Mouse (Mus musculus) MEL (cell line): Measurements from ENCODE around the gene Golm1. TPM values are rescaled to one million over a fixed set of nuclear protein-coding genes. Genes with fewer than 3 reads are reported as not detected.

Experiments used
- DNase-seq: peaks from one replicate; pipeline ENCODE4 v3.0.0; 2011; ENCODE audit warnings: low read depth, low spot score
- H3K27ac ChIP-seq: 2 replicates; pipeline ENCODE4 v1.5.1; 2012; ENCODE audit warnings: low read depth, mild to moderate bottlenecking, control low read depth, low read length, moderate library complexity; ENCODE audit not compliant: control insufficient read depth
- H3K27me3 ChIP-seq, 2 experiments: fragments of 150-350 bp in 1 of 2; sonication (generic) in 1 of 2; 2 replicates each; pipeline ENCODE4 v1.6.1; 2012; ENCODE audit warnings: low read length in 2 of 2, mild to moderate bottlenecking in 2 of 2, improper control_type of control experiment in 1 of 2, moderate library complexity in 1 of 2; ENCODE audit not compliant: insufficient read depth in 2 of 2, control insufficient read depth in 1 of 2
- H3K36me3 ChIP-seq, 2 experiments: 2 replicates each; pipeline ENCODE4 v1.6.1; 2012 to 2014; ENCODE audit warnings: low read length in 2 of 2, improper control_type of control experiment in 1 of 2, inconsistent platforms in 1 of 2, mild to moderate bottlenecking in 1 of 2; ENCODE audit not compliant: insufficient read depth in 2 of 2, control insufficient read depth in 1 of 2
- H3K4me1 ChIP-seq, 2 experiments: fragments of 150-350 bp in 1 of 2; sonication (generic) in 1 of 2; 2 replicates each; pipeline ENCODE4 v1.6.1; 2012; ENCODE audit warnings: low read length in 2 of 2, improper control_type of control experiment in 1 of 2, mild to moderate bottlenecking in 1 of 2; ENCODE audit not compliant: insufficient read depth in 2 of 2, control insufficient read depth in 1 of 2
- H3K4me3 ChIP-seq, 2 experiments: fragments of 150-350 bp in 1 of 2; sonication (generic) in 1 of 2; 2 replicates each; pipeline ENCODE4 v1.5.1; 2012; ENCODE audit warnings: low read depth in 2 of 2, low read length in 2 of 2, mild to moderate bottlenecking in 2 of 2, moderate library complexity in 2 of 2, control low read depth in 1 of 2, improper control_type of control experiment in 1 of 2; ENCODE audit not compliant: control insufficient read depth in 1 of 2, insufficient read depth in 1 of 2
- H3K79me2 ChIP-seq: 2 replicates; pipeline ENCODE4 v1.6.1; 2012; ENCODE audit warnings: mild to moderate bottlenecking, low read length, moderate library complexity; ENCODE audit not compliant: control insufficient read depth, poor library complexity, insufficient read depth
- H3K9ac ChIP-seq: 2 replicates; pipeline ENCODE4 v1.6.1; 2012; ENCODE audit warnings: low read depth, mild to moderate bottlenecking, control low read depth, low read length, moderate library complexity; ENCODE audit not compliant: control insufficient read depth, poor library complexity, severe bottlenecking
- H3K9me3 ChIP-seq: fragments of 150-350 bp; sonication (generic); replicated peaks from 2 replicates; pipeline ENCODE4 v1.6.1; 2012; ENCODE audit warnings: mild to moderate bottlenecking, low read length, improper control_type of control experiment, moderate library complexity; ENCODE audit not compliant: insufficient read depth
- CHD1 ChIP-seq: IDR thresholded peaks from 2 replicates; pipeline ENCODE4 v1.6.1; 2012; ENCODE audit warnings: low read depth, mild to moderate bottlenecking, inconsistent platforms, low read length, improper control_type of control experiment
- CHD2 ChIP-seq: IDR thresholded peaks from 2 replicates; pipeline ENCODE4 v1.6.1; 2011; ENCODE audit warnings: low read length, improper control_type of control experiment
- CTCF ChIP-seq, 3 experiments: IDR thresholded peaks in 2 of 3; conservative IDR thresholded peaks in 1 of 3; 2 replicates each; pipeline ENCODE4 v1.5.1; 2011 to 2012; ENCODE audit warnings: low read length in 3 of 3, low read depth in 2 of 3, mild to moderate bottlenecking in 2 of 3, improper control_type of control experiment in 1 of 3, inconsistent platforms in 1 of 3, mixed read lengths in 1 of 3, moderate library complexity in 1 of 3; ENCODE audit not compliant: control insufficient read depth in 1 of 3, insufficient read depth in 1 of 3, poor library complexity in 1 of 3, severe bottlenecking in 1 of 3
- ELF1 ChIP-seq: IDR thresholded peaks from 2 replicates; pipeline ENCODE4 v1.6.1; 2014; ENCODE audit warnings: low read depth, mild to moderate bottlenecking, inconsistent platforms, low read length, improper control_type of control experiment, moderate library complexity
- EP300 ChIP-seq, 2 experiments: IDR thresholded peaks; 2 replicates each; pipeline ENCODE4 v1.6.1; 2011; ENCODE audit warnings: improper control_type of control experiment in 2 of 2, low read length in 2 of 2, low read depth in 1 of 2, mild to moderate bottlenecking in 1 of 2
- ETS1 ChIP-seq: IDR thresholded peaks from 2 replicates; pipeline ENCODE4 v1.6.1; 2012; ENCODE audit warnings: low read depth, mild to moderate bottlenecking, inconsistent platforms, low read length, improper control_type of control experiment, moderate library complexity
- GABPA ChIP-seq: IDR thresholded peaks from 2 replicates; pipeline ENCODE4 v1.6.1; 2012; ENCODE audit warnings: low read depth, mild to moderate bottlenecking, inconsistent platforms, low read length, improper control_type of control experiment, moderate library complexity
- GATA1 ChIP-seq: IDR thresholded peaks from 2 replicates; pipeline ENCODE4 v1.6.1; 2011; ENCODE audit warnings: low read depth, low read length, improper control_type of control experiment
- KAT2A ChIP-seq: conservative IDR thresholded peaks from 2 replicates; pipeline ENCODE4 v1.6.1; 2012; ENCODE audit warnings: low read depth, low read length, improper control_type of control experiment, inconsistent platforms
- MAX ChIP-seq: IDR thresholded peaks from 2 replicates; pipeline ENCODE4 v1.6.1; 2011; ENCODE audit warnings: low read length, improper control_type of control experiment
- MAZ ChIP-seq: IDR thresholded peaks from 2 replicates; pipeline ENCODE4 v1.6.1; 2012; ENCODE audit warnings: low read depth, mild to moderate bottlenecking, inconsistent platforms, low read length, improper control_type of control experiment
- MXI1 ChIP-seq: IDR thresholded peaks from 2 replicates; pipeline ENCODE4 v1.6.1; 2011; ENCODE audit warnings: mild to moderate bottlenecking, low read depth, low read length, improper control_type of control experiment
- NELFE ChIP-seq: IDR thresholded peaks from 2 replicates; pipeline ENCODE4 v1.6.1; 2011; ENCODE audit warnings: low read depth, low read length, improper control_type of control experiment
- RAD21 ChIP-seq: IDR thresholded peaks from 2 replicates; pipeline ENCODE4 v1.6.1; 2011; ENCODE audit warnings: mild to moderate bottlenecking, low read depth, low read length, improper control_type of control experiment
- SIN3A ChIP-seq: IDR thresholded peaks from 2 replicates; pipeline ENCODE4 v1.6.1; 2012; ENCODE audit warnings: low read length, improper control_type of control experiment, inconsistent platforms
- SMC3 ChIP-seq: IDR thresholded peaks from 2 replicates; pipeline ENCODE4 v1.6.1; 2011; ENCODE audit warnings: low read depth, low read length, improper control_type of control experiment
- TBP ChIP-seq: IDR thresholded peaks from 2 replicates; pipeline ENCODE4 v1.8.0; 2011; ENCODE audit warnings: low read depth, low read length, improper control_type of control experiment
- UBTF ChIP-seq: IDR thresholded peaks from 2 replicates; pipeline ENCODE4 v1.6.1; 2012; ENCODE audit warnings: low read depth, mild to moderate bottlenecking, inconsistent platforms, low read length, improper control_type of control experiment, moderate library complexity, borderline replicate concordance; ENCODE audit not compliant: insufficient read depth
- USF1 ChIP-seq: IDR thresholded peaks from 2 replicates; pipeline ENCODE4 v1.6.1; 2014; ENCODE audit warnings: low read depth, mild to moderate bottlenecking, inconsistent platforms, low read length, improper control_type of control experiment, moderate library complexity
- USF2 ChIP-seq, 2 experiments: IDR thresholded peaks; 2 replicates each; pipeline ENCODE4 v1.6.1; 2011 to 2012; ENCODE audit warnings: improper control_type of control experiment in 2 of 2, low read length in 2 of 2, borderline replicate concordance in 1 of 2, inconsistent platforms in 1 of 2, low read depth in 1 of 2, mild to moderate bottlenecking in 1 of 2; ENCODE audit not compliant: insufficient read depth in 1 of 2
- ZKSCAN1 ChIP-seq: IDR thresholded peaks from 2 replicates; pipeline ENCODE4 v1.6.1; 2012; ENCODE audit warnings: low read depth, mild to moderate bottlenecking, inconsistent platforms, low read length, improper control_type of control experiment, moderate library complexity
- ZNF384 ChIP-seq: IDR thresholded peaks from 2 replicates; pipeline ENCODE4 v1.6.1; 2012; ENCODE audit warnings: low read depth, mild to moderate bottlenecking, inconsistent platforms, low read length, improper control_type of control experiment
- polyA plus RNA-seq, 2 experiments: library from polyadenylated mRNA; stranded (reverse) in 1 of 2; unstranded in 1 of 2; fragments of >175 nt in 1 of 2; fragments of >200 nt in 1 of 2; gene quantifications; 2 replicates each; pipeline versions ENCODE4 v1.2.1 to v1.2.4; 2012; ENCODE audit warnings: low replicate concordance in 2 of 2, low read depth in 1 of 2; ENCODE audit not compliant: insufficient read length in 2 of 2, insufficient read depth in 1 of 2, missing spikeins in 1 of 2
- total RNA-seq: library from RNA; depleted of rRNA; stranded (reverse); fragments of 300-350 nt; gene quantifications from 2 replicates; pipeline ENCODE4 v1.2.3, GENCODE M21; 2012

Golm1 gene
- total and polyA plus RNA-seq, 3 experiments, result 22.1 to 26.8 TPM; not detected in 1

DNA sequence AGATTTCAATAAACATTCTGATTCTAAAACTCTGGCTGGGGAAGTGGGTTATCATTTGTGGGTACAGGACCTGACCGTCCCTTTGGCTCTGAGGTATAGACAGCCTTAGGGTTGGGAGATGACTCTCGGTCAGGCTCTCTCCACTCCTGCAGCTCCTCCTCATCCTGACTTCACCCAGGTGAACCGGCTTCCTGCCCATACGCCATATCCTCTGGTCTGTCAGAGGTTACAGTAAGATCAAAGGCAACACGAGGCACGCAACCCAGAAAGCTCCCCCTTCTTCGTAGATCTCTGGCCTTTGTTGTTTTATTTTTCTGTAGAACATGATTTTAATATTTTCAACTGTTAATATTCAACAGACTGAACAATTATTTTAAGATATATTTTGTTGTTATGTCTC lies 20.2 kb upstream of the Golm1 start:
- H3K9ac ChIP-seq, result no peak overlapping the region
- H3K36me3 ChIP-seq, result no peaks in the 10 kb centered on the region
- H3K27ac ChIP-seq, result no peak overlapping the region
- TF ChIP-seq MAX, result no peak
- TF ChIP-seq SIN3A, result no peak
- no peak for TF ChIP-seq RAD21
- no peak for TF ChIP-seq UBTF
- TF ChIP-seq, all 39 proteins: peak for 0
- no peak overlapping the region for H3K4me3 ChIP-seq
- no peaks in the 10 kb centered on the region for H3K4me1 ChIP-seq
- H3K9me3 ChIP-seq, result no peaks in the 10 kb centered on the region
- H3K79me2 ChIP-seq, result no peaks in the 10 kb centered on the region
- DNase-seq, result no peak
- no peaks in the 10 kb centered on the region; a peak in 1 of 4 replicates for H3K27me3 ChIP-seq

DNA sequence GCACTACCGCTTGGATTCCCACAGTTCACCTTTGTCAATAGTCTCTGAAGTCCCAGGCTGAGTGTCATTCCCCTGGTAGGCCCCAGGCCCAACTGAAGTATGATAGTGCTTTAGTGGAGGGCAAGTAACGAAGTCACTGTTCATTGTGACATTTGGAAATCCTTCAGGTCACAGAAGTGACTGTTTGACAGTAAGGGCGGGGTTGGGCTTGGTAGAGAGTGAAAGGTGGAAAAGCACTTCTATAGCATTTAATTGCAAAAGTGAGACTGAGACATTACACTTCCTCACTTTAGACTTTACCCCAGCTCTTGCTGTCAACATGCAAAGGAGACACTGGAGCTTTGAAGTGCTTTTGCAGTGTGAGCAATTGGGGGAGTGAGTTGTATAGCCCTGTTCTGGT lies 18.4 kb upstream of the Golm1 start, which contains the start of gene 4921517D22Rik:
4921517D22Rik (minus strand) TSS at position 101 of the 400 bp plus-strand sequence.
- no peak for DNase-seq
- Histone ChIP-seq H3K9ac (no peak within 1 kb of the TSS), H3K79me2 (no peaks in the 10 kb centered on the region), H3K4me3 (no peak within 1 kb of the TSS), H3K27ac (no peak within 1 kb of the TSS), H3K4me1 (peaks cover 0 to 8% of the 10 kb centered on the region in 2 experiments; a peak in 3 of 4 replicates), H3K27me3 (no peaks in the 10 kb centered on the region; a peak in 1 of 4 replicates)
- TF ChIP-seq MAZ (no peak), USF1 (no peak), KAT2A (no peak), CHD2 (no peak), ELF1 (no peak), MXI1 (no peak), SMC3 (no peak), CTCF (IDR thresholded peaks at IDR 0.05 in 2 of 3, conservative IDR thresholded peaks at IDR 0.05 in 1 of 3; ENCODE audit: control insufficient read depth in 1 of 3, insufficient read depth in 1 of 3, low read depth in 2 of 3, low read length in 3 of 3, poor library complexity in 1 of 3, severe bottlenecking in 1 of 3) (no peak)
- TF ChIP-seq, all 39 proteins: peak for 0
- no peaks in the 10 kb centered on the region for H3K9me3 ChIP-seq
- peaks cover 0 to 7% of the 10 kb centered on the region in 2 experiments; a peak in 2 of 4 replicates for H3K36me3 ChIP-seq

DNA sequence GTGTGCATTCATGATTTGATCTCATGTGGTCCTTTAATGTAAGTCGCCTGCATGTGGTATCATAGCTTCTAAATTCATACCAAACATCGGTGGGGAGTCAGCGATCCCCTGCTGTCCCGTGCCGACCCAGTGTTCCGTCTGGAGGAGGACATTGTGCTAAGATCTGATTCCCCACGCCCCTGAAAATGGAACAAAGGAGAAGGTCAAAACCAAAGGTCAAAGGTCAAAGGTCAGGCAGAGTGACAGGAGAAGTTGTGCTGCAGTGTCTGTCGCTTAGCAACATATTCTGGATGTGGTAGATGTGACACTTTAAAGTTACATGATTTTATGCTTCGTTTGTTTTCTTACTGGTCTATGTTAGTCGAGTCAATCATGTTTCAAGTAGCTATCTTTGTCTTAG lies 15.9 kb upstream of the Golm1 start:
- H3K36me3 ChIP-seq, result peaks cover 0 to 11% of the 10 kb centered on the region in 2 experiments; a peak in 2 of 4 replicates
- TF ChIP-seq ZKSCAN1 (no peak), ETS1 (no peak), USF2 (IDR thresholded peaks at IDR 0.05; ENCODE audit: borderline replicate concordance in 1 of 2, insufficient read depth in 1 of 2, low read depth in 1 of 2, low read length in 2 of 2) (no peak), RAD21 (no peak), MAX (no peak), UBTF (no peak), NELFE (no peak), TBP (no peak), GATA1 (no peak), GABPA (no peak), ZNF384 (no peak), CHD1 (no peak), EP300 (IDR thresholded peaks at IDR 0.05; ENCODE audit: low read depth in 1 of 2, low read length in 2 of 2) (no peak), SMC3 (no peak), CTCF (IDR thresholded peaks at IDR 0.05 in 2 of 3, conservative IDR thresholded peaks at IDR 0.05 in 1 of 3; ENCODE audit: control insufficient read depth in 1 of 3, insufficient read depth in 1 of 3, low read depth in 2 of 3, low read length in 3 of 3, poor library complexity in 1 of 3, severe bottlenecking in 1 of 3) (no peak)
- no peak overlapping the region for H3K9ac ChIP-seq
- H3K27ac ChIP-seq, result no peak overlapping the region
- no peaks in the 10 kb centered on the region for H3K79me2 ChIP-seq
- H3K4me1 ChIP-seq, result peaks cover 0 to 13% of the 10 kb centered on the region in 2 experiments; a peak in 3 of 4 replicates
- no peak overlapping the region for H3K4me3 ChIP-seq
- H3K9me3 ChIP-seq, result no peaks in the 10 kb centered on the region
- DNase-seq, result no peak
- no peaks in the 10 kb centered on the region for H3K27me3 ChIP-seq
